Mouse (Mus musculus): ENCODE results near the gene Soat1. TPM values are rescaled to one million over a fixed set of nuclear protein-coding genes. Genes with fewer than 3 reads are reported as not detected.
A peak's percentile ranks its signal among the peaks of the same experiment; 100 is the strongest.

The Soat1 gene
- polyA plus RNA-seq, 1 experiment from 2014 or later, result 10.9 TPM

- H3K4me2 ChIP-seq (ENCODE audit: low read length), result no peak overlapping the region
- no peak for ATAC-seq (ENCODE audit: low FRiP score, low TSS enrichment)
- WGBS, result 91% methylated on average over 4 of the region's 4 CpGs
- no peaks in the 10 kb centered on the region for H3K9me3 ChIP-seq (ENCODE audit: control insufficient read depth, low read length)
- no peak overlapping the region for H3K4me3 ChIP-seq (replicated peaks; ENCODE audit: low read depth, low read length)
- H3K27me3 ChIP-seq (ENCODE audit: control insufficient read depth, insufficient read depth, low read length), result no peaks in the 10 kb centered on the region
- no peak for DNase-seq
- H3K9ac ChIP-seq (replicated peaks; ENCODE audit: low read length), result no peak overlapping the region
- no peaks in the 10 kb centered on the region for H3K36me3 ChIP-seq (ENCODE audit: control insufficient read depth, insufficient read depth, low read length)
- no peak overlapping the region for H3K27ac ChIP-seq (replicated peaks; ENCODE audit: low read depth, low read length)
- H3K4me1 ChIP-seq (ENCODE audit: control insufficient read depth, insufficient read depth, low read length), result 0 out of 2 replicates have a peak, but pooled peaks cover 3% of the 10 kb centered on the region
Observed at GRCm38 (mm10) chr1:156425746-156426145, 48.4 kb downstream of the Soat1 start.

DNA sequence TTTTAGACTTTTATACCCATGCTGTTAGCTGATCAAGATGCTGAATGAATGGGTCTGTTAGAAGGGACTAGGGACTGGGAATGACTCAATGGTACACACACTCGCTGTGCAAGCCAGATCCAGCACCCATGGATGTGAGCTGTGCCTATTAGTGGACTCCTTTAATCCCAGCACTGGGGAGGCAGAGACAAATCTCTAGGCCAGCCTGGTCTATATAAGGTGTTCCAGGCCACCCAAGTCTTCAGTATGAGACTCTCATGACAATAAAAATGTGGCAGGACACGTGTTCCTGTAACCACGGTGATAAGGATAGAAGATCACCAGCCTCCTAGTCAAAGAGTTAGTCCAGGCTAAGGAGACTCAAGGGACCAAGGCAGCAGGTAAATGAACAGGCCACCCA lies 50.1 kb downstream of the Soat1 start:
- 86% methylated on average over 3 of the region's 3 CpGs for WGBS
- no peaks in the 10 kb centered on the region for H3K9me3 ChIP-seq (ENCODE audit: control insufficient read depth, low read length)
- H3K9ac ChIP-seq (replicated peaks; ENCODE audit: low read length), result no peak overlapping the region
- no peak for DNase-seq
- no peak overlapping the region for H3K4me3 ChIP-seq (replicated peaks; ENCODE audit: low read depth, low read length)
- 0 out of 2 replicates have a peak, but pooled peaks cover 3% of the 10 kb centered on the region for H3K4me1 ChIP-seq (ENCODE audit: control insufficient read depth, insufficient read depth, low read length)
- H3K27me3 ChIP-seq (ENCODE audit: control insufficient read depth, insufficient read depth, low read length), result no peaks in the 10 kb centered on the region
- no peaks in the 10 kb centered on the region for H3K36me3 ChIP-seq (ENCODE audit: control insufficient read depth, insufficient read depth, low read length)
- no peak overlapping the region for H3K4me2 ChIP-seq (ENCODE audit: low read length)
- no peak for ATAC-seq (ENCODE audit: low FRiP score, low TSS enrichment)
- no peak overlapping the region for H3K27ac ChIP-seq (replicated peaks; ENCODE audit: low read depth, low read length)

- no peaks in the 10 kb centered on the region for H3K9me3 ChIP-seq (ENCODE audit: control insufficient read depth, low read length)
- DNase-seq (no peak), ATAC-seq (ENCODE audit: low FRiP score, low TSS enrichment) (no peak)
- H3K4me1 ChIP-seq (ENCODE audit: control insufficient read depth, insufficient read depth, low read length), result 0 out of 2 replicates have a peak, but pooled peaks cover 3% of the 10 kb centered on the region
- no peak overlapping the region for H3K9ac ChIP-seq (replicated peaks; ENCODE audit: low read length)
- H3K27me3 ChIP-seq (ENCODE audit: control insufficient read depth, insufficient read depth, low read length), result no peaks in the 10 kb centered on the region
- no peaks in the 10 kb centered on the region for H3K36me3 ChIP-seq (ENCODE audit: control insufficient read depth, insufficient read depth, low read length)
- H3K4me3 ChIP-seq (replicated peaks; ENCODE audit: low read depth, low read length), result no peak overlapping the region
- no peak overlapping the region for H3K4me2 ChIP-seq (ENCODE audit: low read length)
- WGBS, result 89% methylated on average over 6 of the region's 6 CpGs
- no peak overlapping the region for H3K27ac ChIP-seq (replicated peaks; ENCODE audit: low read depth, low read length)
Observed at GRCm38 (mm10) chr1:156423493-156423892, 50.6 kb downstream of the Soat1 start.

- no peak for DNase-seq
- Histone ChIP-seq H3K4me2 (ENCODE audit: low read length) (no peak overlapping the region), H3K9me3 (ENCODE audit: control insufficient read depth, low read length) (no peaks in the 10 kb centered on the region), H3K9ac (replicated peaks; ENCODE audit: low read length) (no peak overlapping the region), H3K27me3 (ENCODE audit: control insufficient read depth, insufficient read depth, low read length) (no peaks in the 10 kb centered on the region), H3K4me3 (replicated peaks; ENCODE audit: low read depth, low read length) (no peak overlapping the region), H3K36me3 (ENCODE audit: control insufficient read depth, insufficient read depth, low read length) (no peaks in the 10 kb centered on the region), H3K4me1 (ENCODE audit: control insufficient read depth, insufficient read depth, low read length) (0 out of 2 replicates have a peak, but pooled peaks cover 3% of the 10 kb centered on the region), H3K27ac (replicated peaks; ENCODE audit: low read depth, low read length) (no peak overlapping the region)
- 75% methylated on average over 6 of the region's 6 CpGs for WGBS
- ATAC-seq (ENCODE audit: low FRiP score, low TSS enrichment), result no peak
Observed at GRCm38 (mm10) chr1:156422856-156423255, 51.3 kb downstream of the Soat1 start.

DNA sequence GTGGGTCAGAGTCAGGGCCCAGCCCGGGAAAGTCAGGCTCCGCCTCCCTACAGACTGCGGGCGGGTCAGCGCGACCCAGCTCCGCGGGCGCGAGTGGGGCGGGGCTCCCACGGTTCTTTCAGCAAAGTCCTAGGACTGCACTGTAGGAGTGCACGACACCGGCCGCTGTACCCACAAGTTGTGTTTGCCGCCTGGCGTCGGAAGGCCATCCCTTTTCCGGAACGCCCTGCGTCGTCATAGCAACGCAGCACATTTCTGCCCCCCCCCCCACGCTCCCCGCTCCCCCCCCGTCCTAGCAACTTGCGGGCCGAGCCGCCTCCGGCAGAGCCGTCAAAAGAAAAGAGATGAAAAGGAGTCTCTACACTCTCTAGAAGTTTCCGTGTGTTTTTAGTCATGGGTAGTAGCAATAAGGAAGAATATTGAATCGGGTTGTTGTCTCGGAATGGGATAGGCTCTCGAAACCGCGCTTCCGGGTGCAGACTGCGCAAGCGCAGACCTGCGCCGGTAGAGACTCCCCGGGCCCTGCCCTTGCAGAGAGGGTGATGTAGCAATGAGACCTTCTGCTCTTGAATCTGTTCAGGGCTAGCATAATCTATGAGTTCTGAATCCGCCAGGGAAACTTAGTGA lies 53.3 kb downstream of the Soat1 start, which contains the start of gene Axdnd1:
Gene Axdnd1, minus strand, starts transcription at position 489 of the 627 bp plus-strand sequence.
- H3K9ac ChIP-seq (replicated peaks; ENCODE audit: low read length), result peak within 1 kb of the TSS; percentile 42
- ATAC-seq (ENCODE audit: low FRiP score, low TSS enrichment) (peak; percentile 94), DNase-seq (peak; percentile 94)
- H3K36me3 ChIP-seq (ENCODE audit: control insufficient read depth, insufficient read depth, low read length), result no peaks in the 10 kb centered on the region
- H3K4me3 ChIP-seq (replicated peaks; ENCODE audit: low read depth, low read length), result peak within 1 kb of the TSS; percentile 60
- H3K4me2 ChIP-seq (ENCODE audit: low read length), result peak within 1 kb of the TSS; percentile 72
- H3K4me1 ChIP-seq (ENCODE audit: control insufficient read depth, insufficient read depth, low read length), result 0 out of 2 replicates have a peak, but pooled peaks cover 3% of the 10 kb centered on the region
- WGBS, result under 1% methylated on average over 44 of the region's 44 CpGs
- no peaks in the 10 kb centered on the region for H3K27me3 ChIP-seq (ENCODE audit: control insufficient read depth, insufficient read depth, low read length)
- no peak within 1 kb of the TSS for H3K27ac ChIP-seq (replicated peaks; ENCODE audit: low read depth, low read length)
- H3K9me3 ChIP-seq (ENCODE audit: control insufficient read depth, low read length), result no peaks in the 10 kb centered on the region

DNA sequence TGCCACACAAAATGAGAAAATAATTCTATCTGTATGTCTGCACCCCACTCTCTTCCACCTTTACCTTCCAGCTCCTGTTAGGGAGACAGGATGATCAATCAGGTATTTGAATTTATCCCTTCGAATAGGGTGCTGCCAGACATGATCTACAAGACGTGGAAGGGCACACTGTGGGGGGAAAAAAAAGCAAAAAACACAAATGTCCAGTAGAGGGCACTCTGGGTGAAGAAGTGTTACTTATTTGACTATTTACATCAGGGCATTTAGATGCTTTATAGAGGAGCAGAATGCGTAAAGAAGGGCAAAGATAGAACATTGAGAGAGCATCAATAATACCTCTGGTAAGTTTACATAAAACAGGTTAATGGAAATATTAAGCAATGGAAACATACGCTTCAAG lies 56.0 kb downstream of the Soat1 start:
- Histone ChIP-seq H3K4me2 (ENCODE audit: low read length) (no peak overlapping the region), H3K9ac (replicated peaks; ENCODE audit: low read length) (no peak overlapping the region), H3K36me3 (ENCODE audit: control insufficient read depth, insufficient read depth, low read length) (no peaks in the 10 kb centered on the region), H3K27ac (replicated peaks; ENCODE audit: low read depth, low read length) (no peak overlapping the region), H3K4me1 (ENCODE audit: control insufficient read depth, insufficient read depth, low read length) (0 out of 2 replicates have a peak, but pooled peaks cover 3% of the 10 kb centered on the region), H3K4me3 (replicated peaks; ENCODE audit: low read depth, low read length) (no peak overlapping the region), H3K9me3 (ENCODE audit: control insufficient read depth, low read length) (no peaks in the 10 kb centered on the region), H3K27me3 (ENCODE audit: control insufficient read depth, insufficient read depth, low read length) (no peaks in the 10 kb centered on the region)
- WGBS, result 60% methylated on average over 4 of the region's 4 CpGs
- ATAC-seq (ENCODE audit: low FRiP score, low TSS enrichment) (no peak), DNase-seq (peak; percentile 53)

- Histone ChIP-seq H3K4me3 (replicated peaks; ENCODE audit: low read depth, low read length) (no peak overlapping the region), H3K36me3 (ENCODE audit: control insufficient read depth, insufficient read depth, low read length) (no peaks in the 10 kb centered on the region), H3K9ac (replicated peaks; ENCODE audit: low read length) (no peak overlapping the region), H3K4me2 (ENCODE audit: low read length) (no peak overlapping the region), H3K27me3 (ENCODE audit: control insufficient read depth, insufficient read depth, low read length) (no peaks in the 10 kb centered on the region), H3K9me3 (ENCODE audit: control insufficient read depth, low read length) (no peaks in the 10 kb centered on the region), H3K27ac (replicated peaks; ENCODE audit: low read depth, low read length) (no peak overlapping the region), H3K4me1 (ENCODE audit: control insufficient read depth, insufficient read depth, low read length) (no peaks in the 10 kb centered on the region)
- 72% methylated on average over 4 of the region's 4 CpGs for WGBS
- DNase-seq (no peak), ATAC-seq (ENCODE audit: low FRiP score, low TSS enrichment) (no peak)
Observed at GRCm38 (mm10) chr1:156408521-156408920, 65.6 kb downstream of the Soat1 start.

- ATAC-seq (ENCODE audit: low FRiP score, low TSS enrichment), result no peak
- Histone ChIP-seq H3K4me2 (ENCODE audit: low read length) (no peak overlapping the region), H3K27ac (replicated peaks; ENCODE audit: low read depth, low read length) (no peak overlapping the region), H3K9ac (replicated peaks; ENCODE audit: low read length) (no peak overlapping the region), H3K9me3 (ENCODE audit: control insufficient read depth, low read length) (no peaks in the 10 kb centered on the region), H3K36me3 (ENCODE audit: control insufficient read depth, insufficient read depth, low read length) (no peaks in the 10 kb centered on the region), H3K4me3 (replicated peaks; ENCODE audit: low read depth, low read length) (no peak overlapping the region), H3K4me1 (ENCODE audit: control insufficient read depth, insufficient read depth, low read length) (no peaks in the 10 kb centered on the region), H3K27me3 (ENCODE audit: control insufficient read depth, insufficient read depth, low read length) (no peaks in the 10 kb centered on the region)
- DNase-seq, result no peak
- 72% methylated on average over 3 of the region's 3 CpGs for WGBS
Observed at GRCm38 (mm10) chr1:156408004-156408403, 66.1 kb downstream of the Soat1 start.

- Histone ChIP-seq H3K27ac (replicated peaks; ENCODE audit: low read depth, low read length) (no peak overlapping the region), H3K9me3 (ENCODE audit: control insufficient read depth, low read length) (no peaks in the 10 kb centered on the region), H3K4me2 (ENCODE audit: low read length) (no peak overlapping the region), H3K36me3 (ENCODE audit: control insufficient read depth, insufficient read depth, low read length) (no peaks in the 10 kb centered on the region), H3K9ac (replicated peaks; ENCODE audit: low read length) (no peak overlapping the region), H3K4me1 (ENCODE audit: control insufficient read depth, insufficient read depth, low read length) (no peaks in the 10 kb centered on the region), H3K4me3 (replicated peaks; ENCODE audit: low read depth, low read length) (no peak overlapping the region), H3K27me3 (ENCODE audit: control insufficient read depth, insufficient read depth, low read length) (no peaks in the 10 kb centered on the region)
- WGBS, result 43% methylated on average over 10 of the region's 10 CpGs
- ATAC-seq (ENCODE audit: low FRiP score, low TSS enrichment) (no peak), DNase-seq (no peak)
Observed at GRCm38 (mm10) chr1:156403251-156403650, 70.9 kb downstream of the Soat1 start.

Measured in midbrain, embryonic 14.5 days (tissue).